Mouse (Mus musculus): Measurements from ENCODE around the gene Atg10. TPM values are rescaled to one million over a fixed set of nuclear protein-coding genes. Genes with fewer than 3 reads are reported as not detected.

Gene Atg10
- polyA plus RNA-seq, 2 experiments = 5.4 to 18.3 TPM

DNA sequence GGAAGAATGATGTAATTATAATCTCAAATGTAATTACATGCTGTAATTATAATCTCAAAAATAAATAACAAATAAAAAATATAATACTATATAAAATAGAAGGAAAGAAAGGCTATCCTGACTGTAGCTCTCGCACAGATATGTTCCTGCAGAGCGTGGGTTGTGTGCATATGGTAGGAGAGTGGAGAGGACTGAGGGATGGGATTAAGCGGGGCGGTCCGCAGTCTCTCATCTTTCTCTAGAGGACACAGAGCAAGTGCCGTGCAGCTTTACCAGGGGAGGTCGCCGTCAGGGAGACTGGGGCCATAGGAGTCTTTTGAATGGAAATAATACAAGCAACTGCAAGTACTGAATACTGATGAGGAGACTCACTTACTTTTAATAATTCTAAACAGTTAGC, 263.2 kb downstream of the Atg10 start:
- Histone ChIP-seq H3K4me2 (replicated peaks; ENCODE audit: low read depth, low read length, severe bottlenecking) (no peak overlapping the region), H3K4me3 (replicated peaks; ENCODE audit: low read length) (no peak overlapping the region), H3K36me3 (ENCODE audit: control insufficient read depth, insufficient read depth, low read length) (no peaks in the 10 kb centered on the region), H3K27me3 (ENCODE audit: control insufficient read depth, insufficient read depth, low read length) (no peaks in the 10 kb centered on the region), H3K27ac (replicated peaks; ENCODE audit: low read depth, low read length) (no peak overlapping the region), H3K9ac (ENCODE audit: low read depth, low read length, severe bottlenecking) (no peak overlapping the region), H3K4me1 (ENCODE audit: control insufficient read depth, insufficient read depth, low read length) (no peaks in the 10 kb centered on the region), H3K9me3 (ENCODE audit: control insufficient read depth, low read length) (no peaks in the 10 kb centered on the region)
- ATAC-seq (ENCODE audit: low FRiP score, low read depth) (no peak), DNase-seq (ENCODE audit: low spot score) (no peak)
- no peak for TF ChIP-seq POLR2A (IDR thresholded peaks at IDR 0.05; ENCODE audit: borderline replicate concordance, extremely low read depth, insufficient read depth, insufficient read length)
- WGBS = 88% methylated on average over 8 of the region's 8 CpGs

DNA sequence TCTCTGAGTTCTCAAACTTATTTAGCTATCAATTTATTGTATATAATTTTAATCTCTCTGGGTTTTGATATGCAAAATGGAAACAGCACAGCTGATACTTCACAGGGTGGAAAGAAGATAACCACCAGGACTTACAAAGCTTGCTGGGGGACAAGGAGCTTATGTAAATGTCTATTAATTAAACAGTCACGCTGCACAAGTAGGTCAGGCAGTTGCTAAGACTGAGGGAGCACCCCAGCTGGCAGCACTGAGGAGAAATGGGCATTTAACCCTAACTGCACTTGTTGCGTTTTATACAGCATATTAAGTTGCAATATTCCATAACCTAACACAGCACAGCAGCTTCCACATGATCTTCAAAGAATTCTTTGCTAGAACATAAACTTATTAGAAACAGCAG, 264.9 kb downstream of the Atg10 start:
- 34% methylated on average over 2 of the region's 2 CpGs for WGBS
- Histone ChIP-seq H3K27me3 (ENCODE audit: control insufficient read depth, insufficient read depth, low read length) (no peaks in the 10 kb centered on the region), H3K4me3 (replicated peaks; ENCODE audit: low read length) (no peak overlapping the region), H3K36me3 (ENCODE audit: control insufficient read depth, insufficient read depth, low read length) (no peaks in the 10 kb centered on the region), H3K9me3 (ENCODE audit: control insufficient read depth, low read length) (no peaks in the 10 kb centered on the region), H3K4me1 (ENCODE audit: control insufficient read depth, insufficient read depth, low read length) (no peaks in the 10 kb centered on the region), H3K9ac (ENCODE audit: low read depth, low read length, severe bottlenecking) (no peak overlapping the region), H3K27ac (replicated peaks; ENCODE audit: low read depth, low read length) (no peak overlapping the region), H3K4me2 (replicated peaks; ENCODE audit: low read depth, low read length, severe bottlenecking) (no peak overlapping the region)
- ATAC-seq (ENCODE audit: low FRiP score, low read depth) = no peak
- no peak for TF ChIP-seq POLR2A (IDR thresholded peaks at IDR 0.05; ENCODE audit: borderline replicate concordance, extremely low read depth, insufficient read depth, insufficient read length)
- no peak for DNase-seq (ENCODE audit: low spot score)

DNA sequence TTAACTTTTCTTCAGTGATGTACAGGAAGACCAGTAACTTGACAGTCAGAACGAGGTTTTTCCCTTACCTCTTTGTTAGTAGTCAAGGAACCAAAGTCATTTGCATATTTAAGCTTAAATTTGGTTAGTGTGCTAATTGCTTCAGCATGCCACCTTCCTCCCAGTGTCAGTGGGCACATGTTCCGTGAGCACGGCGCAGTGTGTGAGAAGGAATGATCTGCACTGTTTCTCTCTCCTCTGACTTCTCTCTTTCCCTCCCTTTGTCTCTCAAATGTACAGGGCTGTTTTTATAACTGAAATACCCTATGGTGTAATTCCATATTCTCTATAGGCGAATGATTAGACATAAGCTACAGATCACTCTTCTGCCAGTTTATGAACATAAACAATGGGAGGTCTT, 284.2 kb downstream of the Atg10 start:
- no peaks in the 10 kb centered on the region for H3K4me1 ChIP-seq (ENCODE audit: control insufficient read depth, insufficient read depth, low read length)
- no peak for ATAC-seq (ENCODE audit: low FRiP score, low read depth)
- H3K36me3 ChIP-seq (ENCODE audit: control insufficient read depth, insufficient read depth, low read length) = no peaks in the 10 kb centered on the region
- no peak overlapping the region for H3K4me3 ChIP-seq (replicated peaks; ENCODE audit: low read length)
- H3K27me3 ChIP-seq (ENCODE audit: control insufficient read depth, insufficient read depth, low read length) = no peaks in the 10 kb centered on the region
- no peak overlapping the region for H3K4me2 ChIP-seq (replicated peaks; ENCODE audit: low read depth, low read length, severe bottlenecking)
- 87% methylated on average over 5 of the region's 5 CpGs for WGBS
- no peaks in the 10 kb centered on the region for H3K9me3 ChIP-seq (ENCODE audit: control insufficient read depth, low read length)
- TF ChIP-seq POLR2A (IDR thresholded peaks at IDR 0.05; ENCODE audit: borderline replicate concordance, extremely low read depth, insufficient read depth, insufficient read length) = no peak
- no peak for DNase-seq (ENCODE audit: low spot score)
- H3K9ac ChIP-seq (ENCODE audit: low read depth, low read length, severe bottlenecking) = no peak overlapping the region
- H3K27ac ChIP-seq (replicated peaks; ENCODE audit: low read depth, low read length) = no peak overlapping the region

GRCm38 (mm10) chr13:90939192-90939591, 284.6 kb downstream of the Atg10 start:
- Histone ChIP-seq H3K27me3 (ENCODE audit: control insufficient read depth, insufficient read depth, low read length) (no peaks in the 10 kb centered on the region), H3K36me3 (ENCODE audit: control insufficient read depth, insufficient read depth, low read length) (no peaks in the 10 kb centered on the region), H3K4me3 (replicated peaks; ENCODE audit: low read length) (no peak overlapping the region), H3K9me3 (ENCODE audit: control insufficient read depth, low read length) (no peaks in the 10 kb centered on the region), H3K27ac (replicated peaks; ENCODE audit: low read depth, low read length) (no peak overlapping the region), H3K4me2 (replicated peaks; ENCODE audit: low read depth, low read length, severe bottlenecking) (no peak overlapping the region), H3K9ac (ENCODE audit: low read depth, low read length, severe bottlenecking) (no peak overlapping the region), H3K4me1 (ENCODE audit: control insufficient read depth, insufficient read depth, low read length) (no peaks in the 10 kb centered on the region)
- no peak for ATAC-seq (ENCODE audit: low FRiP score, low read depth)
- no peak for DNase-seq (ENCODE audit: low spot score)
- WGBS = 55% methylated on average over 6 of the region's 6 CpGs
- TF ChIP-seq POLR2A (IDR thresholded peaks at IDR 0.05; ENCODE audit: borderline replicate concordance, extremely low read depth, insufficient read depth, insufficient read length) = no peak

DNA sequence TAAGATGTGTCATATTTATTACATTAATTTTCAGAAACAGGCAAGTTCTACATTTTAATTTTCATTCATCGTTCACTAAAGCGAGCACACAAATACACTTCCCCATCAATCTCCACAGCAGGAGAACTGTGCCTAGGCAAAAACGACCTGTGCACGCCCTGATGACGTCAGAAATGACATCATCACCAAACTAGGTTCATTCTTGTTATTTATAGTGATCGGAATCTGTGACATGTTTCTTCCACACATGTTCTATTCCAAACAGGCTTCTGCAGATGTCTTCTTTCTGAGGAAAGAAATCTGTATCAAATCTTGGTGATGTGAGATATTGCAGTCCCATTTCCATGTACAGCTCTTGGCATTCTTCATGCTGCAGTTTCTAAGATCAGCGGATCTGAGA, 287.9 kb downstream of the Atg10 start:
- Histone ChIP-seq H3K9me3 (ENCODE audit: control insufficient read depth, low read length) (no peaks in the 10 kb centered on the region), H3K4me3 (replicated peaks; ENCODE audit: low read length) (no peak overlapping the region), H3K36me3 (ENCODE audit: control insufficient read depth, insufficient read depth, low read length) (no peaks in the 10 kb centered on the region), H3K27me3 (ENCODE audit: control insufficient read depth, insufficient read depth, low read length) (no peaks in the 10 kb centered on the region), H3K4me1 (ENCODE audit: control insufficient read depth, insufficient read depth, low read length) (no peaks in the 10 kb centered on the region), H3K9ac (ENCODE audit: low read depth, low read length, severe bottlenecking) (no peak overlapping the region), H3K4me2 (replicated peaks; ENCODE audit: low read depth, low read length, severe bottlenecking) (no peak overlapping the region), H3K27ac (replicated peaks; ENCODE audit: low read depth, low read length) (no peak overlapping the region)
- DNase-seq (ENCODE audit: low spot score) = no peak
- no peak for ATAC-seq (ENCODE audit: low FRiP score, low read depth)
- TF ChIP-seq POLR2A (IDR thresholded peaks at IDR 0.05; ENCODE audit: borderline replicate concordance, extremely low read depth, insufficient read depth, insufficient read length) = no peak
- WGBS = 75% methylated on average over 7 of the region's 7 CpGs

GRCm38 (mm10) chr13:90933256-90933655, 290.5 kb downstream of the Atg10 start:
- no peak for ATAC-seq (ENCODE audit: low FRiP score, low read depth)
- no peak overlapping the region; the same call in 1 of the 2 replicates for H3K9ac ChIP-seq (ENCODE audit: low read depth, low read length, severe bottlenecking)
- TF ChIP-seq POLR2A (IDR thresholded peaks at IDR 0.05; ENCODE audit: borderline replicate concordance, extremely low read depth, insufficient read depth, insufficient read length) = no peak
- 71% methylated on average over 3 of the region's 3 CpGs for WGBS
- no peaks in the 10 kb centered on the region for H3K9me3 ChIP-seq (ENCODE audit: control insufficient read depth, low read length)
- H3K4me2 ChIP-seq (replicated peaks; ENCODE audit: low read depth, low read length, severe bottlenecking) = no peak overlapping the region
- no peaks in the 10 kb centered on the region for H3K27me3 ChIP-seq (ENCODE audit: control insufficient read depth, insufficient read depth, low read length)
- H3K4me1 ChIP-seq (ENCODE audit: control insufficient read depth, insufficient read depth, low read length) = no peaks in the 10 kb centered on the region
- no peak overlapping the region for H3K4me3 ChIP-seq (replicated peaks; ENCODE audit: low read length)
- DNase-seq (ENCODE audit: low spot score) = no peak
- H3K36me3 ChIP-seq (ENCODE audit: control insufficient read depth, insufficient read depth, low read length) = no peaks in the 10 kb centered on the region; the same call in 1 of the 2 replicates
- no peak overlapping the region for H3K27ac ChIP-seq (replicated peaks; ENCODE audit: low read depth, low read length)

All from limb, embryonic 14.5 days (tissue).